Mouse (Mus musculus) liver, adult 2 months (tissue): Measurements from ENCODE around the gene Khdc1a.

Experiments used
- CTCF ChIP-seq: fragments of 200-500 bp; IDR thresholded peaks from 2 replicates; pipeline ENCODE4 v1.5.1; 2011; ENCODE audit warnings: low read depth, low read length, control low read depth
- POLR2A ChIP-seq: fragments of 200-500 bp; IDR thresholded peaks from 2 replicates; pipeline ENCODE4 v1.6.1; 2011; ENCODE audit warnings: low read length, control low read depth; ENCODE audit not compliant: insufficient read depth; ENCODE audit errors: extremely low read depth

- no peak for TF ChIP-seq CTCF
- TF ChIP-seq POLR2A, result no peak
Observed at GRCm38 (mm10) chr1:21335836-21336235, 13.6 kb upstream of the Khdc1a start.
